Mouse (Mus musculus): ENCODE measurements around the gene Nrf1. TPM values are rescaled to one million over a fixed set of nuclear protein-coding genes. Genes with fewer than 3 reads are reported as not detected.

The Nrf1 gene
- polyA plus RNA-seq, 1 experiment from 2014 or later = 51.3 TPM

DNA sequence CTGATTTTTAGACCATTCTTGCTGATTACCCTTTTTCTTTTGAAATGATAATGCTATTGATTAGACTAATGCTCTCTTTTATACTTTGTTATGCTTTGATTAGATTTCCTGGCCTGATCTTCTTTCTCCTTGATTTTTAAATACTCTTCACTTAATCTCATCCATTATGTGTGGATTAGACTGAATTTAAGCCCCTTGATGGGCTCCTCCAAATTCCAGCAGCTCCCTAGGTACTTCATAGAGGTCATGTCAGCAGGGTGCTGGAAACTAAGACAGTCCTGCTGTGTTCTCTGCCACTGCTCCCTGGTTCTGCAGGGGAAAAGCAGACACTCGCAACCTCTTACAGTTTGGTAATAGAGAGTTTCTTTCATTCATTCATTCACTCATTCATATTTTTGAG lies 35.5 kb downstream of the Nrf1 start:
- 92% methylated on average over 1 of the region's 1 CpGs for WGBS
- H3K4me1 ChIP-seq = 0 out of 2 replicates have a peak, but pooled peaks cover 5% of the 10 kb centered on the region
- H3K4me2 ChIP-seq = no peak overlapping the region
- H3K9me3 ChIP-seq = no peaks in the 10 kb centered on the region
- no peak for ATAC-seq (ENCODE audit: insufficient number of reproducible peaks, low FRiP score, low TSS enrichment, low read depth)
- H3K4me3 ChIP-seq = no peak overlapping the region
- no peaks in the 10 kb centered on the region for H3K36me3 ChIP-seq
- H3K9ac ChIP-seq = no peak overlapping the region
- no peak overlapping the region for H3K27ac ChIP-seq
- H3K27me3 ChIP-seq = no peaks in the 10 kb centered on the region

- no peaks in the 10 kb centered on the region for H3K27me3 ChIP-seq
- 77% methylated on average over 2 of the region's 2 CpGs for WGBS
- ATAC-seq (ENCODE audit: insufficient number of reproducible peaks, low FRiP score, low TSS enrichment, low read depth) = no peak
- peaks cover 9% of the 10 kb centered on the region for H3K36me3 ChIP-seq
- no peak overlapping the region for H3K4me2 ChIP-seq
- H3K9ac ChIP-seq = no peak overlapping the region
- no peaks in the 10 kb centered on the region for H3K4me1 ChIP-seq
- no peaks in the 10 kb centered on the region for H3K9me3 ChIP-seq
- no peak overlapping the region for H3K4me3 ChIP-seq
- H3K27ac ChIP-seq = no peak overlapping the region
These were observed 37.6 kb downstream of the Nrf1 start for GRCm38 (mm10) chr6:30085351-30085750.

DNA sequence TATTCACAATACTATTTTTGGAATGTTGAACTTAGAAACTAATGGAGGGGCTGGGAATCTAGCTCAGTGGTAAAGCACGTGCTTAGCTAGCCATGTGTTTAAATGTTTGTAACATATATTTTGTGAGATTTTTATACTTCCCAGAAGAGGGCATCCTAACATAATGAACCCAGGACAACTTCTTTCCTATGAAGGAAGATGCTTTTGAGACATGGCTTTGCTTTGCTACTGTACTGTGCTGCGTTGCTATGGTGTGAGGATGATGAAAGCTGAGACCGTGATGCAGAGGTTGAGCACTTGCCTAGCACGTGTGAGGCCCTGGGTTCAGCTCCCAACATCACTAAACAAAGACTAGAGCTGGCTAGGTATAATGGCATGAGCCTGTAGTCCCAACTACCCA lies 43.4 kb downstream of the Nrf1 start:
- Histone ChIP-seq H3K36me3 (peaks cover 32% of the 10 kb centered on the region), H3K27ac (no peak overlapping the region), H3K4me2 (no peak overlapping the region), H3K27me3 (no peaks in the 10 kb centered on the region), H3K4me3 (no peak overlapping the region), H3K9me3 (no peaks in the 10 kb centered on the region), H3K4me1 (no peaks in the 10 kb centered on the region), H3K9ac (no peak overlapping the region)
- ATAC-seq (ENCODE audit: insufficient number of reproducible peaks, low FRiP score, low TSS enrichment, low read depth) = no peak
- WGBS = 61% methylated on average over 4 of the region's 4 CpGs

GRCm38 (mm10) chr6:30092816-30093215 lies 45.0 kb downstream of the Nrf1 start:
- 95% methylated on average over 6 of the region's 6 CpGs for WGBS
- ATAC-seq (ENCODE audit: insufficient number of reproducible peaks, low FRiP score, low TSS enrichment, low read depth) = no peak
- Histone ChIP-seq H3K27me3 (no peaks in the 10 kb centered on the region), H3K4me1 (no peaks in the 10 kb centered on the region), H3K9me3 (no peaks in the 10 kb centered on the region), H3K4me3 (no peak overlapping the region), H3K36me3 (peaks cover 46% of the 10 kb centered on the region), H3K4me2 (no peak overlapping the region), H3K27ac (no peak overlapping the region), H3K9ac (no peak overlapping the region)

GRCm38 (mm10) chr6:30101773-30102415 lies 54.1 kb downstream of the Nrf1 start:
- Histone ChIP-seq H3K27me3 (no peaks in the 10 kb centered on the region), H3K4me2 (no peak overlapping the region), H3K9ac (no peak overlapping the region), H3K36me3 (peaks cover 78% of the 10 kb centered on the region), H3K4me1 (no peaks in the 10 kb centered on the region), H3K27ac (no peak overlapping the region), H3K4me3 (no peak overlapping the region), H3K9me3 (no peaks in the 10 kb centered on the region)
- no peak for ATAC-seq (ENCODE audit: insufficient number of reproducible peaks, low FRiP score, low TSS enrichment, low read depth)
- WGBS = 83% methylated on average over 12 of the region's 12 CpGs

GRCm38 (mm10) chr6:30106091-30106490 lies 58.3 kb downstream of the Nrf1 start:
- H3K27ac ChIP-seq = no peak overlapping the region
- H3K9me3 ChIP-seq = no peaks in the 10 kb centered on the region
- no peak overlapping the region for H3K9ac ChIP-seq
- H3K36me3 ChIP-seq = peaks cover 70% of the 10 kb centered on the region
- H3K4me2 ChIP-seq = no peak overlapping the region
- no peak overlapping the region for H3K4me3 ChIP-seq
- no peaks in the 10 kb centered on the region for H3K4me1 ChIP-seq
- ATAC-seq (ENCODE audit: insufficient number of reproducible peaks, low FRiP score, low TSS enrichment, low read depth) = no peak
- H3K27me3 ChIP-seq = no peaks in the 10 kb centered on the region
- 87% methylated on average over 2 of the region's 2 CpGs for WGBS

DNA sequence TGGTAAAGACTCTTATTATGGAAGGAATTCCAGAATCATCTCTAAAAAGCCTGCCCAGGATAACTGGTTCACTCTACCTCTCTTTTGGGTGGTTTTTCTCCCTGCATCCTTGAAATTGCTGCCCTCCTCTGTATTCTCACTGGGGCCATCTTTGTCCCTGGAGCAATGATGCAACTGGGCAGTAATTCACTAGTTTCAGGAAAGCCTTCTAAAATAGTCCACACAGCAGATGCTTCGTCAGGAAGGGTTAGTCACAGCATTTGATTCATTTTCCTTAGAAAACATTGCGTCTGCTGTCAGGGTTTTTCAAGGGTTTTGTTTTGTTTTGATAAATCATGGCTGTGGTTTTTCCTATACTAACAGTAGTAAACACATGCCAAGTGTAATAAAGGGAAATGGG lies 59.7 kb downstream of the Nrf1 start:
- Histone ChIP-seq H3K9ac (no peak overlapping the region), H3K4me1 (no peaks in the 10 kb centered on the region), H3K27me3 (no peaks in the 10 kb centered on the region), H3K27ac (no peak overlapping the region), H3K4me3 (no peak overlapping the region), H3K9me3 (no peaks in the 10 kb centered on the region), H3K36me3 (peaks cover 66% of the 10 kb centered on the region), H3K4me2 (no peak overlapping the region)
- 67% methylated on average over 2 of the region's 2 CpGs for WGBS
- no peak for ATAC-seq (ENCODE audit: insufficient number of reproducible peaks, low FRiP score, low TSS enrichment, low read depth)

- H3K4me1 ChIP-seq = no peaks in the 10 kb centered on the region
- 93% methylated on average over 10 of the region's 10 CpGs for WGBS
- no peak overlapping the region for H3K27ac ChIP-seq
- no peak overlapping the region for H3K9ac ChIP-seq
- no peak overlapping the region for H3K4me2 ChIP-seq
- H3K9me3 ChIP-seq = no peaks in the 10 kb centered on the region
- no peak for ATAC-seq (ENCODE audit: insufficient number of reproducible peaks, low FRiP score, low TSS enrichment, low read depth)
- no peaks in the 10 kb centered on the region for H3K27me3 ChIP-seq
- peaks cover 65% of the 10 kb centered on the region for H3K36me3 ChIP-seq
- H3K4me3 ChIP-seq = no peak overlapping the region
These were observed 62.2 kb downstream of the Nrf1 start for GRCm38 (mm10) chr6:30109820-30110502.

GRCm38 (mm10) chr6:30112349-30113132 lies 64.8 kb downstream of the Nrf1 start:
- Histone ChIP-seq H3K9me3 (no peaks in the 10 kb centered on the region), H3K27me3 (no peaks in the 10 kb centered on the region), H3K4me3 (no peak overlapping the region), H3K4me1 (no peaks in the 10 kb centered on the region), H3K36me3 (peaks cover 73% of the 10 kb centered on the region), H3K27ac (no peak overlapping the region), H3K4me2 (no peak overlapping the region), H3K9ac (no peak overlapping the region)
- WGBS = 81% methylated on average over 4 of the region's 4 CpGs
- ATAC-seq (ENCODE audit: insufficient number of reproducible peaks, low FRiP score, low TSS enrichment, low read depth) = no peak

DNA sequence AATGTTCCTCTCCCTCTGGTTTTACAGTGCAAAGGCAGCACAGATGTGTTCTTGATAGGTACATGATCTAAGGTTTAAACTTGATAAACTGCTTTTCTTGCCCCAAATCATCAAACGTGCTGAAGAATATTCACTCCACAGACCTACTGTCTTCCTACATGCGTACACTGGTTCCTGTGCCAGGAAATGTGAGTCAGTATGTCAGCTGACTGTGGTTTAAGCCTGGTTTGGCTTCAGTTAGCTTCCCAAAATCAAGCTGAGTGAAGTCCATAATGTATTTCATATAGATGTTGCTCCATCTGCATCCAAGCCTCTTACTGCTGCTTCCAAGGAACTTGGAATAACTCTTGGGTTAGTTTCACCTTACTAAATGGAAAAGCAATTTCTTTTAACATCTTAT lies 66.3 kb downstream of the Nrf1 start:
- H3K27me3 ChIP-seq = no peaks in the 10 kb centered on the region
- H3K27ac ChIP-seq = no peak overlapping the region
- no peak overlapping the region for H3K4me2 ChIP-seq
- no peaks in the 10 kb centered on the region for H3K9me3 ChIP-seq
- H3K36me3 ChIP-seq = peaks cover 82% of the 10 kb centered on the region
- 78% methylated on average over 2 of the region's 2 CpGs for WGBS
- no peak overlapping the region for H3K4me3 ChIP-seq
- ATAC-seq (ENCODE audit: insufficient number of reproducible peaks, low FRiP score, low TSS enrichment, low read depth) = no peak
- no peaks in the 10 kb centered on the region for H3K4me1 ChIP-seq
- H3K9ac ChIP-seq = no peak overlapping the region

DNA sequence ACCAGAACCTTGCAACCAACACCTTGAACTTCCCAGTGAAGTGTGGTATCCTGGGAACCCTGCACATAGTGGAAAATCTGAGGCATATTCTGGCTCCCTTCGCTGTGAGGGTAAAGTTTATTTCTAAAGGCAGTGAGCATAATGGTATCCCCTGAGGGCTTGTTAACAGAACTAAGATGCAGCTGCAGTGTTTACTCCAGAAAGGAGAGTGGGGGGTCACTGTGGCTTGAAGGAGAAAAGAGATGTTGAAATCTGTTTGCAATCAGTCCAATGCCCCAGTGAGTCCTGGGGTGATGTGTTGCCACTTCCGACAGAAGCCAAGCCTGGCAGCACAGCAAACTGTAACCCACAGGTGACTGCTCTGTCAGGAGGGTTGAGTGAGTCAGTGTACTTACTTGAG lies 73.4 kb downstream of the Nrf1 start:
- no peaks in the 10 kb centered on the region for H3K9me3 ChIP-seq
- ATAC-seq (ENCODE audit: insufficient number of reproducible peaks, low FRiP score, low TSS enrichment, low read depth) = no peak

DNA sequence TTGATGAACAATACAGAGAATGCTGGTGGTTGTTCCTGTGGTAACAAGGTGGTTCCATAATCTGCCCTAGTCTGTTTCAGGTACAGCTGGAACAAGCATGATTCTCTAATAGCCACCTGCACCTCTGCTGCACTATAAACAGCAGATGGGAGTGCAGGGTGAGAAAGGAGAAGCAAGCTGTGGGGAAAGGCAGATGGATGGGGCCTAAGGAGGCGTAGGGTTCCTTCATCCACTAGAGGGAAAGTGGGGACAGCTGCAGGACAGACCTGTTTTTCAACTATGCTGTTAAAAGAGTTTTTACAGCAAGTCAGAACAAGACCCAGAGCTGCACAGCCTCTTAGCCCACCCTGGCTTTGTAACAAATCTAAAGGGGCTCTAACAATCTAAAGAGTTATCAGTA lies 73.8 kb downstream of the Nrf1 start:
- whole genome bisulfite sequencing = 69% methylated on average over 1 of the region's 1 CpGs
- Histone ChIP-seq H3K4me2 (no peak overlapping the region), H3K4me3 (no peak overlapping the region), H3K9ac (no peak overlapping the region), H3K4me1 (no peaks in the 10 kb centered on the region), H3K36me3 (peaks cover 65% of the 10 kb centered on the region), H3K9me3 (no peaks in the 10 kb centered on the region), H3K27ac (peak overlapping the region; percentile 50; the same call in 1 of the 2 replicates), H3K27me3 (no peaks in the 10 kb centered on the region)
- ATAC-seq (ENCODE audit: insufficient number of reproducible peaks, low FRiP score, low TSS enrichment, low read depth) = no peak

More for the DNA sequence above, 73.4 kb downstream of the Nrf1 start:
- Histone ChIP-seq H3K4me1 (no peaks in the 10 kb centered on the region), H3K4me3 (no peak overlapping the region), H3K9ac (no peak overlapping the region), H3K27ac (peak overlapping the region; percentile 50; the same call in 1 of the 2 replicates), H3K27me3 (no peaks in the 10 kb centered on the region), H3K4me2 (no peak overlapping the region), H3K36me3 (peaks cover 66% of the 10 kb centered on the region)
- 39% methylated on average over 2 of the region's 2 CpGs for WGBS
